Mouse (Mus musculus) heart, postnatal 0 days (tissue): ENCODE results near the gene Cyp4a30b.

Source experiments
- CTCF ChIP-seq: IDR thresholded peaks from 2 replicates; pipeline ENCODE4 v1.5.1; 2016; ENCODE audit warnings: antibody characterized with exemption, control low read depth, low read depth
- EP300 ChIP-seq: IDR thresholded peaks from 2 replicates; pipeline ENCODE4 v1.6.1; 2016; ENCODE audit warnings: antibody characterized with exemption, low read depth

DNA sequence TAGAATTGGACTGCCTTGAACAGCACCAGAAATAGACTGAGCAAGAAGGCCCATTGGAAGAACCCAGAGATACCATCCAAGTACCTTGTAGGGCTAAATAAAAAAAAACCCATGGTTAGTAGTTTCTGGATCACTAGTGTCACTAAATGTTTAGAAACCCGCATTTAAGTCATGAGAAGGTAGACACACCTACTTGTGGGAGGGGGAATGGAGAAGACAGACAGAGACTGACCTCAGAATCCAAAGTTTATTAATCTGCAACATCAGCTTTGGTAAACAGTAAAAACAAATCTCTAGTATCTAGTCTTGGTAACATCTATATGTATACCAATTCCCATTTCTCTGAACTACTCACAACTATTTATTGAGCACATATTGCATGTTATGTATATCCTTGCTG, 43.6 kb downstream of the Cyp4a30b start, which contains the start of gene Cyp4a14:
- TF ChIP-seq EP300, result no peak
- TF ChIP-seq CTCF, result no peak
